Mouse (Mus musculus) kidney, embryonic 16.5 days (tissue): ENCODE data around the gene Ugt1a2. TPM values are rescaled to one million over a fixed set of nuclear protein-coding genes. Genes with fewer than 3 reads are reported as not detected.

Experiments
- ATAC-seq: fragments of 200-750 bp; cut with Nextera tagmentation; 2 replicates; pipeline ENCODE4 v1.8.0; 2017; ENCODE audit warnings: moderate TSS enrichment; ENCODE audit not compliant: low FRiP score, low TSS enrichment
- H3K27ac ChIP-seq: fragments of 300-500 bp; sonication (generic); 2 replicates; pipeline ENCODE4 v1.5.1; 2014; ENCODE audit warnings: low read length
- H3K27me3 ChIP-seq: fragments of 300-500 bp; sonication (generic); 2 replicates; pipeline ENCODE4 v1.6.1; 2014; ENCODE audit warnings: low read length, control low read depth, mixed read lengths; ENCODE audit not compliant: insufficient read depth
- H3K36me3 ChIP-seq: fragments of 300-500 bp; sonication (generic); 2 replicates; pipeline ENCODE4 v1.6.1; 2014; ENCODE audit warnings: low read length, control low read depth, mixed read lengths; ENCODE audit not compliant: insufficient read depth
- H3K4me1 ChIP-seq: fragments of 300-500 bp; sonication (generic); 2 replicates; pipeline ENCODE4 v1.6.1; 2014; ENCODE audit warnings: low read length, control low read depth, mixed read lengths; ENCODE audit not compliant: insufficient read depth
- H3K4me2 ChIP-seq: fragments of 300-500 bp; sonication (generic); replicated peaks from 2 replicates; pipeline ENCODE4 v1.6.1; 2014; ENCODE audit warnings: low read depth, low read length
- H3K4me3 ChIP-seq: fragments of 300-500 bp; sonication (generic); 2 replicates; pipeline ENCODE4 v1.5.1; 2014; ENCODE audit warnings: mild to moderate bottlenecking, low read length
- H3K9ac ChIP-seq: fragments of 300-500 bp; sonication (generic); replicated peaks from 2 replicates; pipeline ENCODE4 v1.6.1; 2014; ENCODE audit warnings: low read length
- H3K9me3 ChIP-seq: fragments of 300-500 bp; sonication (generic); 2 replicates; pipeline ENCODE4 v1.6.1; 2016; ENCODE audit warnings: low read length, control low read depth
- WGBS: fragments of 180-500 bp; shearing (Covaris S2); extraction: QIAGEN DNeasy Blood & Tissue Kit; methylation state at CpG from one replicate; pipeline ENCODE4 v1.1.7; 2014; 5-methylcytosine and 5-hydroxymethylcytosine counted together
- polyA plus RNA-seq: library from polyadenylated mRNA; unstranded; fragments of >200 nt; fragmentation: Nextera tagmentation; extraction: Ambion mirVana; gene quantifications from 2 replicates; pipeline ENCODE4 v1.2.1, GENCODE M21; 2015

Ugt1a2 gene
- polyA plus RNA-seq, 1 experiment from 2014 or later, result 84.9 TPM

- H3K9ac ChIP-seq, result no peak overlapping the region
- no peak for ATAC-seq
- no peak overlapping the region for H3K4me2 ChIP-seq
- H3K4me3 ChIP-seq, result no peak overlapping the region
- no peak overlapping the region for H3K27ac ChIP-seq
- H3K27me3 ChIP-seq, result no peaks in the 10 kb centered on the region
- peaks cover 74% of the 10 kb centered on the region for H3K9me3 ChIP-seq
- WGBS, result 65% methylated on average over 8 of the region's 8 CpGs
- no peaks in the 10 kb centered on the region for H3K36me3 ChIP-seq
- no peaks in the 10 kb centered on the region for H3K4me1 ChIP-seq
These were observed 52.7 kb downstream of the Ugt1a2 start for GRCm38 (mm10) chr1:88253106-88253505.

DNA sequence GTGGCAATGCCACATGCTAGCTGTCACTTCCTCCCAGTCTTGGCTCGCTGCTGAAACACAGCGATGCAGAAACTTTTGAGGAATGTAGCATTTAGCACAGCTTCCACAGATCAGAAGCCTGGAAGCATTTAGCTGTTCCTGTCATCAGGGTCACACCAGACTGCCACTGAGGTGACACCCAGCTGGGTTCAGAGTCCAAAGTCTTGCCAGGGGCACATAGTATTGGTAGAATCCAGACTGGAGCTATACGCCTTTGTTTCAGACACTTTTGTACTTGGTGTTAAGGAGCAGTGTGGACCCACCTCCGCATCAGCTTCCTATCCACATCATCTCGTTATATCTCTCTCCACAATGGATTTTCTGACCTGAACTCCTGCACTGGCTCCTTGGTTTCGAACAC, 53.1 kb downstream of the Ugt1a2 start:
- H3K27me3 ChIP-seq, result no peaks in the 10 kb centered on the region
- H3K9ac ChIP-seq, result no peak overlapping the region
- ATAC-seq, result no peak
- no peak overlapping the region for H3K4me2 ChIP-seq
- H3K36me3 ChIP-seq, result no peaks in the 10 kb centered on the region
- 68% methylated on average over 6 of the region's 6 CpGs for WGBS
- no peak overlapping the region for H3K27ac ChIP-seq
- no peak overlapping the region for H3K4me3 ChIP-seq
- peaks cover 70% of the 10 kb centered on the region for H3K9me3 ChIP-seq
- no peaks in the 10 kb centered on the region for H3K4me1 ChIP-seq

- H3K36me3 ChIP-seq, result peaks cover 6% of the 10 kb centered on the region
- no peak overlapping the region for H3K9ac ChIP-seq
- peaks cover 10% of the 10 kb centered on the region for H3K4me1 ChIP-seq
- ATAC-seq, result no peak
- H3K4me2 ChIP-seq, result no peak overlapping the region
- H3K9me3 ChIP-seq, result peaks cover 56% of the 10 kb centered on the region
- WGBS, result 82% methylated on average over 12 of the region's 12 CpGs
- no peak overlapping the region for H3K27ac ChIP-seq
- H3K4me3 ChIP-seq, result no peak overlapping the region
- no peaks in the 10 kb centered on the region for H3K27me3 ChIP-seq
These were observed 54.5 kb downstream of the Ugt1a2 start for GRCm38 (mm10) chr1:88254793-88255465.

DNA sequence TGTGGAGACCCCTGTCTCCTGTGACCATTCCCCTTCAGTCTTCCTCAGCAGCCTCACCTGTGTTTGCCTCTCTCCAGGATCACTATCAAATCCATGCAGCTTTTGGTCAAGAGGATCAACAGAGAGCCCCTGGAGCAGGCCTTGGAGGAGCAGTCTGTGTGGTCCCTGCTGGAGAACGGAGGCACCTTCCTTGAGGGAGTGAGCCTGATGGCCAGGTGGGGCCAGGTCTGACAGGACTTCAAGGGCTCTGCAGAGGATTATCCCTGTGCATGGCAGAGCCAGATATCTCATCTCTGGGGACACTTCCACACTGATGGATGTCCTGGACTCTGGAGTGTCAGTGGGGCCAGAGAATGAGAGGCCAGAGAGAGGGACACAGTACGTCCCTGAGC, 55.1 kb downstream of the Ugt1a2 start:
- Histone ChIP-seq H3K36me3 (peaks cover 10% of the 10 kb centered on the region), H3K9me3 (peaks cover 51% of the 10 kb centered on the region), H3K27me3 (no peaks in the 10 kb centered on the region), H3K4me1 (peaks cover 13% of the 10 kb centered on the region), H3K9ac (no peak overlapping the region), H3K27ac (no peak overlapping the region), H3K4me2 (no peak overlapping the region), H3K4me3 (no peak overlapping the region)
- 54% methylated on average over 2 of the region's 2 CpGs for WGBS
- no peak for ATAC-seq

- H3K4me1 ChIP-seq, result peaks cover 13% of the 10 kb centered on the region
- H3K27me3 ChIP-seq, result no peaks in the 10 kb centered on the region
- no peak overlapping the region for H3K27ac ChIP-seq
- peaks cover 44% of the 10 kb centered on the region for H3K9me3 ChIP-seq
- H3K4me3 ChIP-seq, result no peak overlapping the region
- no peak for ATAC-seq
- H3K9ac ChIP-seq, result no peak overlapping the region
- H3K4me2 ChIP-seq, result no peak overlapping the region
- 82% methylated on average over 13 of the region's 13 CpGs for WGBS
- H3K36me3 ChIP-seq, result peaks cover 16% of the 10 kb centered on the region
These were observed 55.8 kb downstream of the Ugt1a2 start for GRCm38 (mm10) chr1:88255989-88256754.

DNA sequence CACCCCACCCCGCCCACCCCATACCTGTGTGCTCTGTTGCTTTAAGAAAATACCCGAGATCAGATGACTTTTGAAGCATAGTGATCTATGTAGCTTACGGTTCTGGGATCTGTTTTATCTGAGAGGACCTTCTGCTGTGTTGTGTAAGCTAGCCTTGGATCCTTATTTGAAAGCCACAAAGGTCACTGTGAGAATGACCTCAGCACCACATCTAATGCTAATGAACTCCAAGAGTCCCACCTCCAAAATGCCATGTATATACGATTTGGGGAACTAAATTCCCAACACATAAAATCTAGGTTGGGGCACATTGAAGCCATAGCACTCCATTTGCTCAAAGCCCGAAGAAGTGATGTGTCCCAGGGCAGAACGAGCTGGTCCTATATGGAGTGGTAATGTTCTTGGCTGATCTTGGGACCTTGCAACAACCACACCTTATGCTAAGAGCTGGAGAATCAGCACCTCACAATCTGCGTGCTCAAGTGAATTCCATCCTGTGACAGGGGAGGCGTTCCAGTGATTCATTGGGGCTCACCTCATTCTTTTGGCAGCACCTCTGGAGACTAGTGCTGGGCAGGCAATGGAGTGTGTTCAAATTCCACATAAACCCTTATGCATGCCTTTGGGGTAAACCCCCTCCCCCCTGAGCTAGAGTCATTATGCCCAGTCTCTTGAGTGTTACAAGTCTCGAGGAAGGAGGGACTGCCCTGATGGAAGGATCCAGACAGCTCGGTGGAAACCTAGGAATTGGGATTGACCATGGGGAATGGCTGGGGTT, 56.7 kb downstream of the Ugt1a2 start:
- H3K27me3 ChIP-seq, result no peaks in the 10 kb centered on the region
- peaks cover 13% of the 10 kb centered on the region for H3K4me1 ChIP-seq
- no peak overlapping the region for H3K9ac ChIP-seq
- H3K4me2 ChIP-seq, result no peak overlapping the region
- no peak for ATAC-seq
- H3K4me3 ChIP-seq, result no peak overlapping the region
- WGBS, result 79% methylated on average over 10 of the region's 10 CpGs
- peaks cover 25% of the 10 kb centered on the region for H3K36me3 ChIP-seq
- no peak overlapping the region for H3K27ac ChIP-seq
- H3K9me3 ChIP-seq, result peaks cover 41% of the 10 kb centered on the region

DNA sequence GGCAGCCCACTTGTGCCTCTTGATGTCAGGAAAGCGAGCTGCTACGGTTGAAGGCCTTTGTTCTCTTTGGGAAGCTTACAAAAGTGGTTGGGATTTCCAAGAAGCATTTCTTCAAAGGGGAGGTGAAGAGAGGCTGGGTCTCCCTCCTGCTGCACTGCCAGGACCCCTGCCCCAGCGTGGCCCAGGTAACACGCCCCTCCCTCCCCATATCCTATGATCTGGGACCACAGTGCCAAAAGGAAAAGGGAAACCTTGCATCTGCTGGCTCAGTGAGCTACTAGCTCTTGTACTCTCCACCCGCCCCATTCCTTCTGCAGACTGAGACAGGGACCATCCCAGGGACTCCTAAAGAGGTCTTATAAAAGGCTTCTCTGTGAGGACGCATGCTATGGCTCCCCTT, 57.3 kb downstream of the Ugt1a2 start:
- Histone ChIP-seq H3K4me2 (no peak overlapping the region), H3K36me3 (peaks cover 31% of the 10 kb centered on the region)
- 81% methylated on average over 6 of the region's 6 CpGs for WGBS

GRCm38 (mm10) chr1:88258361-88258760, 58.0 kb downstream of the Ugt1a2 start:
- 68% methylated on average over 6 of the region's 6 CpGs for WGBS
- no peak overlapping the region for H3K4me3 ChIP-seq
- H3K4me1 ChIP-seq, result peaks cover 17% of the 10 kb centered on the region
- peaks cover 29% of the 10 kb centered on the region for H3K9me3 ChIP-seq
- H3K27ac ChIP-seq, result no peak overlapping the region
- H3K36me3 ChIP-seq, result peaks cover 38% of the 10 kb centered on the region
- H3K4me2 ChIP-seq, result no peak overlapping the region
- no peaks in the 10 kb centered on the region for H3K27me3 ChIP-seq
- ATAC-seq, result no peak
- no peak overlapping the region for H3K9ac ChIP-seq

More for the DNA sequence above, 57.3 kb downstream of the Ugt1a2 start:
- H3K27ac ChIP-seq, result no peak overlapping the region
- no peak for ATAC-seq
- no peak overlapping the region for H3K9ac ChIP-seq
- peaks cover 35% of the 10 kb centered on the region for H3K9me3 ChIP-seq
- H3K27me3 ChIP-seq, result no peaks in the 10 kb centered on the region
- peaks cover 17% of the 10 kb centered on the region for H3K4me1 ChIP-seq
- no peak overlapping the region for H3K4me3 ChIP-seq

GRCm38 (mm10) chr1:88258881-88259642, 58.7 kb downstream of the Ugt1a2 start:
- ATAC-seq, result peak; percentile 16
- Histone ChIP-seq H3K27ac (peak overlapping the region; percentile 3; the same call in 1 of the 2 replicates), H3K4me2 (no peak overlapping the region), H3K4me3 (no peak overlapping the region), H3K4me1 (peaks cover 17% of the 10 kb centered on the region), H3K9me3 (peaks cover 24% of the 10 kb centered on the region), H3K36me3 (peaks cover 45% of the 10 kb centered on the region), H3K9ac (no peak overlapping the region), H3K27me3 (no peaks in the 10 kb centered on the region)
- 59% methylated on average over 8 of the region's 8 CpGs for WGBS
